Mouse (Mus musculus) adrenal gland, adult 18-20 months (tissue): ENCODE measurements at regions not wholly inside any gene's neighbourhood (a gene's known extent, or its start where the extent isn't known, plus 50 kb on each side); places are given as distances from the start of the nearest gene placed in this dataset.

Experiments used
- DNase-seq, 2 experiments: peaks; one replicate each; pipeline ENCODE4 v3.0.0; 2021 to 2022; ENCODE audit warnings: low spot score in 2 of 2

GRCm38 (mm10) chr2:148622216-148622615 lies 50.2 kb upstream of the Nxt1 start:
- peak; percentile 46 to 56 for DNase-seq

DNA sequence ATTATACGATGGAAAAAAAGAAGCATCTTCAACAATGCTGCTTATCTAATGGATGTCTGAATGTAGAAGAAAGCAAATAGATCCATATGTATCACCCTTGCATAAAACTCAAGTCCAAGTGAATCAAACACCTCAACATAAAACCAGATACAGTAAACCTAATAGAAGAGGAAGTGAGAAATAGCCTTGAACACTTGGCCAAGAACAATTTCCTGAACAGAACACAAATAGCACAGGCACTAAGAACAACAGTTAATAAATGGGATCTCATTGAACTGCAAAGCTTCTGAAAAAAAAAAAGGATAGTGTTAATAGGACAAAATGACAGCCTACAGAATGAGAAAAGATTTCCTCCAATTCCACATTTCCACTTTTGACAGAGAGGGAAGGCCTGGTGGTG lies 60.5 kb upstream of the Nxt1 start:
- no peak for DNase-seq

- DNase-seq: no peak
Observed at GRCm38 (mm10) chr2:148605425-148605930, 66.9 kb upstream of the Nxt1 start.

- no peak for DNase-seq
Observed at GRCm38 (mm10) chr2:148603951-148604350, 68.5 kb upstream of the Nxt1 start.

DNA sequence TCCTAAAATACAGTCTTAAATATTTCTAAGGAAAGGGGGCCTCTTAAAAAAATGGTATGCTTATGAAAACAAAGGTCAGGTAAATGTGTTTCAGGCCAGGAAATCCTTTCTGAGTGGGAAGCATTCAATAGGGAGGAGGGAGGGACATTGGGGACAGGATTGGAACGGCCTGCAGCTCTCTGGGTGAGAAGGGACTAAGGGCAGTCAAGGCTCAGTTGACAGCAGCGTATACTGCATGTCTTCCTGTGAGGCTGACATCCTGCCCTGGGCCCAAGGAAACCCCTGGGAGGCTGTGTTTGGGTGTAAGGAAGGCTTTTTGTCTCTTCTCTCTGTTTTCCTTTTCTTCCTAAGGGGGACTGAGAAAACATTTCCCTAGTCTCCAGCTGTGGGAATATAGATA lies 69.1 kb upstream of the Nxt1 start:
- no peak for DNase-seq

- no peak for DNase-seq
Observed at GRCm38 (mm10) chr2:148599498-148599897, 72.9 kb upstream of the Nxt1 start.

- no peak for DNase-seq
Observed at GRCm38 (mm10) chr2:148596966-148597365, 75.4 kb upstream of the Nxt1 start.

DNA sequence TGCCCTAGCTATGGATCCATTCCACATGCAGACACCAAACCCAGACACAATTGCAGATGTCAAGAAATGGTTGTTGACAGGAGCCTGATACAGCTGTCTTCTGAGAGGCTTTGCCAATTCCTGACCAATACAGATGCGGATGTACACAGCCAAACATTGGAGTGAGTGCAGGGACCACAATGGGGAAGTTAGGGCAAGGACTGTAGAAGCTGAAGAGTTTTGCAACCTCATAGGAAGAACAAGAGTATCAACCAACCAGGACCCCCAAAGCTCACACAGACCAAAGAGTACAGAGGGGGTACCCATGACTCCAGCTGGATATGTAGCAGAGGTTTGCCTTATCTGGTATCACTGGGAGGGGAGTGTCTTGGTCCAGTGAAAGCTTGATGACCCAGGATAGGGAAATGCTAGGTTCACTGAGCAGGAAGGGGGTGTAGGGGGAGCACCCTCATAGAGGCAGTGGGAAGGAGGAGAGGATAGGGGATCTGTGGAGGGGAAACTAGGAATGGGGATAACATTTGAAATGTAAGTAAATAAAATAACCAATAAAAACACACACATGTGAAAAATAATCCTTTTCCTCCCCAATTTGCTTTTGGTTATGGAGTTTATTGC lies 86.6 kb upstream of the Nxt1 start:
- DNase-seq: no peak

GRCm38 (mm10) chr2:148582208-148582607 lies 90.2 kb upstream of the Nxt1 start:
- DNase-seq: no peak

GRCm38 (mm10) chr2:148581666-148582065 lies 90.7 kb upstream of the Nxt1 start:
- no peak for DNase-seq

- peak in 1 of 2 experiments; percentile 29 for DNase-seq
Observed at GRCm38 (mm10) chr2:148580286-148580966, 92.0 kb upstream of the Nxt1 start.

- DNase-seq: no peak
Observed at GRCm38 (mm10) chr2:148579564-148579963, 92.8 kb upstream of the Nxt1 start.

DNA sequence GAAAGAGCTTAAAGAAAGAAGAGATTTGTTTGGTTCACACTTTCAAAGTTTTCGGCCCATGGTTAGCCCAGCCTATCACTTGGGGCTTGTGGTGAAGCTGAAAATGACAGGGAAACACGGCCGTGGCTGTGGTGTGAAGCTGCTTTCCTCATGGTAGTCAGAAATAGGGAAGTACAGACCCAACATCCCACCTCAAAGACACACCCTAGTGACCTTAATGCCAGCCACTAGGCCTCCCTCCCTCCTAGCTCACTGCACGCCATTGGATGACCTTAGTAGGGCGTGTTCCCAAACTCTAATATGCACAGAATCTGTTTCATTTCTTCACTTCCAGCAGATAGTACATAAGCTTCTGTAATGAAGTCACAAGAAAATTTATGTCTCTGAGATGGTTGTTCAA lies 93.4 kb upstream of the Nxt1 start:
- no peak for DNase-seq

- no peak for DNase-seq
Observed at GRCm38 (mm10) chr2:148578176-148578575, 94.2 kb upstream of the Nxt1 start.

GRCm38 (mm10) chr2:148575433-148575832 lies 97.0 kb upstream of the Nxt1 start:
- no peak for DNase-seq

GRCm38 (mm10) chr2:148572165-148572564 lies 100.2 kb upstream of the Nxt1 start:
- peak; percentile 58 to 72 for DNase-seq

DNA sequence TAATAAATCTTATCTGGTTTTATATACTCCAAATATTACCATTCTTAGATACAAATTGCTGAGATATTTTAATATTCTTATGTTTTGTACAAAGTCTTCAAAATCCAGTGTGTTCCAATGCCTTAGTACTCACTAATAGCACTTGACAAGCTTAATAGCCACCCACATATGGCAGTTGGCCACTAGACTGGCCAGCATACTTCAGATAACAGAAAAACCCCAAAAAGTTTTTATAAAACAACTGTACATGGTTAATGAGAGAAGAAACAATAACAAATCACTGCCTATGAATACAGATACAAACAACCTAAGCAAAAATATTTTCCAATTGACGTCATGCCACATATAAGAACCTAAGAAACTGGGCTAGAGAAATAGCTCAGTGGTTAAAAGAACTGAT lies 100.8 kb upstream of the Nxt1 start:
- DNase-seq: no peak

DNA sequence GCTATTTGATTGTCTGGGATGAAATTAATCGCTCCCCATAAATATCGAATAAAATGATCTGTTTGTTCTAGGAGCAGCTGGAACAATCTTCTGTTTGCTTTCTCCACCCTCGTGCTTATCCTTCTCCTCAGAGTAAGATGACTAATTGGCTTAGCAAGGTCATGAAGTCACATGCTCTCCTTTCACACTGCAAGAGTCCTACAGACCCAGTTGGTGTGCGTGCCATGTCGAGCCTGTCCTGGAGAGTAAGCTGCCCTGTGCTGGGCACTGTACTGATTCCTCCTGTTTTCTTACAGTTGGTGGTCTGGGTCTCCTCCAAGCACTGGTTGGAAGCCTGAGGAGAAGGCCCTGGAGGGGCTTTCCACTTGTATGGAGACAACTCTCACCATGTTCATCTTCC lies 101.4 kb upstream of the Nxt1 start:
- DNase-seq: peak; percentile 23 to 28

DNA sequence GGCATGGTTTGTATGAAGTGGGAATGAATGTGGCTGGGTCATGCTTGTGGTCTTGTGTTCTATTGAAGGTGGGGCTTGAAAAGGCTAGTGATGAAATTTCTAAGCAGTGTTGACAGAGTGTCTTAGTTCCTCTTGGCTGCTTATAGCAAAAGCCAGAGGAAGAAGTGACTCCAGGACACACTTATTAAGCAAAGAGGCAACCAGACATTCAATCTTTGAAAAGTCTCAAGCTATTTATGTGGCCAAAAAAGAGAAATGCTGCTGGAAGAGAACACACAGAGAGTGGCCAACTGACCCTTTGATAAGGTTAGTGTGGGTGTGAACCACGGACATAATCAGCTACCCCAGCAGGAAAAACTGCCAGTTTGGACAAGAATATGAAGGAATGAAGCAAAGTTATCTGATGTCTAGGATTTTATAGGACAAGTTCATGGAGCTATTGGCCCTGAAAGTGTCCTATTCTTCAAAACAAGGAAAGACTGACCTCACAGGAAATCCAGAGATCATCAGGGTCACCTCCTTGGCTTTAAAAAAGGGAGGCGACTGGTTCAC lies 104.4 kb upstream of the Nxt1 start:
- DNase-seq: no peak

- no peak for DNase-seq
Observed at GRCm38 (mm10) chr2:148563390-148563789, 109.0 kb upstream of the Nxt1 start.

DNA sequence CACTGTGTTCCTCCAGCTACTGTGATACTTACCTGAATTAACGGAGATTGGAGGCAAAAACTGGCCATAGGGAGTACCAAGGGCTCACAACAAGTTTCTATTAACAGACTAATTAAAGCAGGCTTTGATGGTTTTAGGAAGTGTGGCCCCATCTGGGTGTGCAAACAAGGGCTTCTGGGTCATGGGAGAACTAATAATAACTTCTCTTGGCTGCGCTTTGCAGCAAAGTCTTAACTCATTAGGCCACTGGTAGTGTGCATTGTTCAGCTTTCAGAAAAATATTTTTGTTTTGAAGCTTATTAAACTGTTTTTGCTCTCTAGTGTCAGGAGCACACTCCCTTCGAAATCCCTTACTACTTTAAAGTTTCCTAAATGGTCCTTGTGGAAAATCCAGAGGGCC lies 110.4 kb upstream of the Nxt1 start:
- DNase-seq: no peak

- DNase-seq: no peak
Observed at GRCm38 (mm10) chr2:148560013-148560773, 112.2 kb upstream of the Nxt1 start.
